Mouse (Mus musculus) layer of hippocampus, adult 11-12 months (tissue): ENCODE results near the gene Olfr31.

ENCODE experiments used
- DNase-seq: peaks from one replicate; pipeline ENCODE4 v3.0.0; 2022; ENCODE audit warnings: low spot score

Olfr31 gene

DNA sequence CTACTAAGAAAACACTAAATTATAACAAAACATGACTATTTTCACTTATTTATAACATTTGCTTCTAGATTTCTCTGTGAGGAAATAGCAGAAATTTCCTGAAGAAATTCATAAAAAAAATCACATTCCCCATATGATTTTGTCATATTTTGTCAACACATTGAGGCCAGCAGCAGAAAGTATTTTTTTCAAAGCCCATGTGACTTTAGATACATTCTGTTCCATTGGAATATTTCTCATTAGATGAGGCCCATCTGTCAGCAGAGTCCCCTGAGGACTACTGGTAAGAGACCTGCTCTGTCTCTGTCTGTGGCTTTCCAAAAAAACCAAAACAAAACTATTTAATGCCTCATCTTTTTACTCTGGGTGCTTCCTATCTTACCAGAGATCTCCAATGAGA is at the start of gene Olfr31:
Gene Olfr31 (plus strand): TSS at position 301 of the 400 bp plus-strand sequence.
- DNase-seq: no peak

DNA sequence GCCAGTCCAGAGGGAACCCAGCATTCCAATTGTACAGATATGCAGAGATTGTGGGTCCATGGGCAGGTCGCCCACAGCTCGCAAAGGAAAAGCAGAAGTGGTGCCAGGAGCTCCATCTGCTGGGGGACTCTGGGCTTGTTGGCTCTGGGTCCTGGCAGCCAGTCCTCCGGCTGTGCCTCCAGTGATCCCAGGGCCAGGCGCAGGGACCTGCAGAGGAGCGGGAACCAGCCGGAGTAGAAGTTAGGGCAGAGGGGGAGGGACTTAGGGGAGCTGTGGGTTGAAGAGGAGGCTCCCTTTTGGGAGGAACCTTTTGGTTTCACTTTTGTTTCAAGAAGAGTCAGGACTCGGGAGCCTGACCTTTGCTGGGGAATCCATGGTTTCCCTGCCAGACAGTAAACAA is 28.2 kb upstream of the Olfr31 start:
- peak; percentile 5 for DNase-seq

DNA sequence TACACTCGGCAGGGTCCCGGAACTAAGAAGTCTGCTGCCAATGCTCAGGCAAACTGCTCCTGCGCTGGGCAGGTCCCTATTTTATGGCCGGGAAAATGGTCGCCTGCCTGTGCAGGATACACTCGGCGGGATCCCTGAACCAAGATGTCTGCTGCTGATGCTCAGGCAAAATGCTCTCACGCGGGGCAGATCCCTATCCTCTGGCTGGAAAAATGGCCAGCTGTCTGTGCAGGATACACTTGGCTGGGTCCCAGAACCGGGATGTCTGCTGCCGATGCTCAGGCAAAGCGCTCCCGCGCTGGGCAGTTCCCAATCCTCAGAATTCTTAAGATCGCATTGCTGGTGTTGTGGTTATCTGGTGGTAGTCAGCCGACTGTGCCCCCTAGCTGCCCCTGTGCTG is 13.7 kb upstream of the Olfr31 start:
- DNase-seq: no peak

DNA sequence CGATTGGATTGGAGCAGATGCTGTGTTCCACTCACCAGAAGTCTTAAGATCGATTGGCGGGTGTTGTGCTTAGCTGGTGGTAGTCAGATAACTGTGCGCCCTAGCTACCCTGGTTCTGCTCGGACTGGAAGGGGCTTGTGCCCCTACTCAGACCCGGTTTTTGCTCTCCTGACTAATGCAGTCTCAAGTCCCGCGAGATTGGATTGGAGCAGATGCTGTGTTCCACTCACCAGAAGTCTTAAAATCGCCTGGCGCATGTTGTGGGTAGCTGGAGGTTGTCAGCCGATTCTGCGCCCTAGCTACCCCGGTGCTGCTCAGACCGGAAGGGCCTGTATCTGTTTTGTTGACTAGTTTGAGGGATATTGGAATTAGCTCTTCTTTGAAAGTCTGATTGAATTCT is 13.2 kb upstream of the Olfr31 start:
- DNase-seq: no peak

DNA sequence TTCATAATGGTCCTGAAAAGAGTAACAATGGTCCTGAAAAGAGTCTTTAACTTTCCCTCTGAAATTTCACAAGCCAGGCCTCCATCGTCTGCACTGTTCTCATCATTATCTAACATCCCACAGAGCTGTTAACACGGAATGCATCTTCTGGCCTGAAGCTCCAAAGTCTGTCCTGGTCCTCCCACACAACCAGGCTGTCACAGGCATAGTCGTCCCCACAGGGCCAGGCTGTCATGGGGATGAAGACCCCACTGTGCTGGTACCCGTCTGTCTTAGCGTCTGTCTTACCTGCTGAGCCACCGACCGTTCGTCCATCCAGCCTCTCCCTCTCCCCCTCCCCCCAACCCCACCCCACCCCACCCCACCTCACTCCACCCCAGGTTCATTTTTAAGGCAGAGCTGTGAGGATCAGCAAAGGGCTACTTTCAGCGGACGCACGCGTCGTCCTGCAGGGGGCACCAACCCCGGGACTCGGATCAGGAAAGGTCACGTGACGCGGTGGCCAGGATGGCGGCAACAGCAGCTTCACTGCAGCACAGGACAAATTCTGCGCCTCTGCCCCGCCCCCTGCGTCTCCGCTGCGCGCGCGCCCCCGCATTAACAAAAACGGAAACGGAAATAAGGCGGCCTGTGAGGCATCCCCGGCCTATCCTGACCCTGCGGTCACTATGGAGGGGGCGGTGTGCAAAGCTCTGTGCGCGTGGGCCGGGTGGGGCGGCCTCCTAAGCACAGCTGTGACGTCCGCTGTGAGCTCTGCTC is 22.7 kb downstream of the Olfr31 start:
- DNase-seq: peak; percentile 89

GRCm38 (mm10) chr14:14345948-14346812 is 23.6 kb downstream of the Olfr31 start, which contains the start of gene Il3ra:
Il3ra (plus strand) TSS chr14:14346275.
- DNase-seq: peak; percentile 67

GRCm38 (mm10) chr14:14346813-14347100 is 24.1 kb downstream of the Olfr31 start:
- no peak for DNase-seq

GRCm38 (mm10) chr14:14347151-14347835 is 24.7 kb downstream of the Olfr31 start:
- DNase-seq: peak; percentile 56

- DNase-seq: peak; percentile 48
These were observed 25.4 kb downstream of the Olfr31 start for GRCm38 (mm10) chr14:14347836-14348621.

GRCm38 (mm10) chr14:14348674-14349401 is 26.2 kb downstream of the Olfr31 start:
- DNase-seq: no peak

DNA sequence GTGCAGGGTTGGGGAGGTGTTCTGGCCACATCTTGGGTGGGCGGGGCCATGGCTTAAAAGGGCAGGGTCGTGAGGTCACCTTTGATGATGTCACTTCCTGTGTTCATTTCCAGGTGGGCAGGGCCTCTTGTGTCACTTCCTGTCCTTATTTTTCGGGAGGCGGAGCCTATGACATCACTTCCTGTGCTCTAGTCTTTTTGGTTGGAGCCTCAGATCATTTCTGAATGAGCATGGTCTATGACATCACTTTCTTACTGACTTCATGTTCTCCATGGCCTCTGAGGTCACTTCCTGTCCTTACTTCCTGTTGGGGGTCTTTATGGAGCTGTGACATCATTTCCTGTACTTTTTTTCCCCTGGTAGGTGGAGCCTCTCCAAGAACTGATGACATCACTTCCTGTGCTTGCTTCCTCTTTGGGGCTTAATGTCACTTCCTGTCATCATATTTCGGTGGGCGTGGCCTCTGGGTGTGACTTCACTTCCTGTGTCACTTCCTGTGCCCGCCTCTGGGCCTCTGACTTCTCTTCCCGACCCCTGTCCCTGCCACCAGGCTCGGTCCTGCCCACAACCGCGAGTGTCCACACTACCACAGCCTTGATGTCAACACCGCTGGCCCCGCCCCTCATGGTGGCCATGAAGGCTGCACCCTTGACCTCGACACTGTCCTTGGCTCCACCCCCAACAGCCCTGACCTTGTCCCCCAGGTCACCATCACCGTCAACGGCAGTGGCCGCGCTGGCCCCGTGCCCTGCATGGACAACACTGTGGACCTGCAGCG is 27.0 kb downstream of the Olfr31 start:
- no peak for DNase-seq

DNA sequence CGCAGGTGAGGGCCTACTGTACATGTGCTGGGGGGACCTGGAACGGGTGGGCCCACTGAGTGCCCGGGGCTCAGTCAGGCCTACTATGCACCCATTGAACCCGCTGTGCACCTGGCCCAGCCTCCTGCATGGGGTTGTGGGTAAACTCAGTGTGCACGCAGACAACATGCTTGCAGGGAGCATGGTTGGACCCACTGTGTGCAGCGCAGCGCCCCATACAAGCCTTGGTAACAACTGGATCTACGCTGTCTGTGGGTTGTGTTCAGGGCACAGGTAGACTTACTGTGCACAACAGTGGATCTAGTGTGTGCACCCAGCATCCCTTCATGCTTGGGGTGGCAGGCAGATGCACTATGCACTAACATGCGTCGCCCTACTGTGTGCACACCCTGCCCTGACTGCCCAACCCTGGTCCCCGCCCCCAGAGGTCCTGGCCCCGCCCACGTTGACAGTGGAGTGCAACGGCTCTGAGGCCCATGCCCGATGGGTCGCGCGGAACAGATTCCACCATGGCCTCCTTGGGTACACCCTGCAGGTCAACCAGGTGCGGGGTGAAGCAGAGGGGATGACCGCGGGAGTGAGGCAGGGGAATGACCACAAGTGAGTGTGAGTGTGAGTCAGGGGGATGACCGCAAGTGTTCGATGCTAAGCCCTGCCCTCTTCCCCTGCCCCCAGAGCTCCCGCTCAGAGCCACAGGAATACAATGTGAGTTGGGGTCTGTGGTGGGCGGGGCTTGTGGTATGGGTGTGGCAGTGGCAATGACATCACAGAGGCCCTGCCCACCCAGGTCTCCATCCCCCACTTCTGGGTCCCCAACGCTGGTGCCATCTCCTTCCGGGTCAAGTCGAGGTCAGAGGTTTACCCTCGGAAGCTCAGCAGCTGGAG is 27.9 kb downstream of the Olfr31 start:
- DNase-seq: no peak

DNA sequence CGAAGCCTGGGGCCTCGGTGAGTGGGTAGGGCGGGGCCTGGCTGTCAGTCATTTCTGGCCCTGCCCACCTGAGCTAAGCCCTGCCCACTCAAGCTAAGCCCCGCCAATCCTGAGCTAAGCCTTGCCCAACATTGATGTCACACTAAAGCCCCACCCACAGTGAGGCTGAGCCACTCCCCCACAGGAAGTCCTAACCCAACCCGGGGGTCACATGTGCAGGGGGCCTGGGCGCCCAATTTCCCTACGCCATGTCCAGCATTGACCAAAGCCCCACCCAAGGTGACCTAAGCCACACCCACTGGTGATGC is 28.5 kb downstream of the Olfr31 start:
- DNase-seq: no peak

DNA sequence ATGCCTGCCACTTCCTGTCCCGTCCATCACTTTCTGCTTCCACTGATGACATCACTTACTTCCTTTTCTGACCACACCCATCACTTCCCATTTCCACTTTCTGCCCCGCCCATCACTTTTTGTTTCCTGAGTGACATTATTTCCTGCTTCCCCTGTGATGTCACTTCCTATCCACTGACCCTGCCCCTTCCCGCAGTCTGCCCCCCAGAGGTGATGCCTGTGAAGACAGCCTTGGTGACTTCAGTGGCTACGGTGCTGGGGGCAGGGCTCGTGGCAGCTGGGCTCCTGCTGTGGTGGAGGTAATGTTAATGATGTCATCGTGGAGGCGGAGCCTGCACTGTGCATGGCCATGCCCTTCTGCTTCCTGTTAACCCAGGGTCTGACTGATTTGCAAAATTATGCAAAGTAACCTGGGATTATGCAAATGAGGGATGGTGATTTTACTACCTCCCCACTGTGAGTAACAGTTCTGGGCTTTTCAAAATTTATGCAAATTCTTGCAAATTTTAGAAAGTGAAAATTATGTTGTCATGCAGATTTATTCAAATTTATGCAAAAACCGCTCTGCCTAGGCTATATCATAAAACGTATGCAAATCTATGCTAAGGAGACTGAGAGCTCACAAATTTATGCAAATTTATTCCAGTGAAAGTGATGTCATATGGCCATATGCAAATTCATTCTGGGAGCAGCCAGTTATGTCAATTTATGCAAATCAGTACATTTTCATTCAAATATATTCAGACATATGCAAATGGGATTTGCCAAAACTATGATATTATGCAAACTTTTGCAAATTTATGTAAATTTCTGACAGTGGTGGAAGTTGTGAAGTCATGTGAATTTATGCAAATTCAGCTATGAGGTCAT is 29.3 kb downstream of the Olfr31 start:
- no peak for DNase-seq

GRCm38 (mm10) chr14:14352606-14353005 is 30.0 kb downstream of the Olfr31 start:
- no peak for DNase-seq

- no peak for DNase-seq
These were observed 30.6 kb downstream of the Olfr31 start for GRCm38 (mm10) chr14:14353081-14353732.

- no peak for DNase-seq
These were observed 31.3 kb downstream of the Olfr31 start for GRCm38 (mm10) chr14:14353740-14354510.
